Mouse (Mus musculus) splenic B cell, adult 2 months (primary cell): ENCODE measurements around the gene Tmem91.
A peak's percentile ranks its signal among the peaks of the same experiment; 100 is the strongest.

Experiments
- DNase-seq: peaks from one replicate; pipeline ENCODE4 v3.0.0-alpha.2; 2011; ENCODE audit warnings: low read depth, low spot score
- H3K27me3 ChIP-seq: 2 replicates; pipeline ENCODE4 v1.6.1; 2012; ENCODE audit warnings: mild to moderate bottlenecking, low read length, moderate library complexity, mixed read lengths; ENCODE audit not compliant: control insufficient read depth, poor library complexity, insufficient read depth, severe bottlenecking
- H3K36me3 ChIP-seq: 2 replicates; pipeline ENCODE4 v1.6.1; 2012; ENCODE audit warnings: mild to moderate bottlenecking, low read length, moderate library complexity, mixed read lengths; ENCODE audit not compliant: control insufficient read depth, poor library complexity, insufficient read depth, severe bottlenecking

Gene Tmem91

GRCm38 (mm10) chr7:25636373-25636772 lies 38.6 kb downstream of the Tmem91 start:
- Histone ChIP-seq H3K27me3 (no peaks in the 10 kb centered on the region), H3K36me3 (peaks cover 5% of the 10 kb centered on the region; the same call in 1 of the 2 replicates)
- DNase-seq, result peak; percentile 89

- no peak for DNase-seq
- no peaks in the 10 kb centered on the region for H3K27me3 ChIP-seq
- peaks cover 10% of the 10 kb centered on the region for H3K36me3 ChIP-seq
Measured at GRCm38 (mm10) chr7:25632679-25633078, 42.3 kb downstream of the Tmem91 start.

- Histone ChIP-seq H3K27me3 (no peaks in the 10 kb centered on the region), H3K36me3 (peaks cover 8% of the 10 kb centered on the region)
- no peak for DNase-seq
Measured at GRCm38 (mm10) chr7:25628323-25628620, 46.7 kb downstream of the Tmem91 start.

- Histone ChIP-seq H3K27me3 (no peaks in the 10 kb centered on the region), H3K36me3 (peaks cover 8% of the 10 kb centered on the region)
- no peak for DNase-seq
Measured at GRCm38 (mm10) chr7:25627431-25628322, 47.3 kb downstream of the Tmem91 start.

GRCm38 (mm10) chr7:25626509-25627430 lies 48.2 kb downstream of the Tmem91 start, which contains the start of gene B3gnt8:
Gene B3gnt8, plus strand, starts transcription at chr7:25626654.
- Histone ChIP-seq H3K36me3 (peaks cover 7% of the 10 kb centered on the region), H3K27me3 (no peaks in the 10 kb centered on the region)
- peak; percentile 51 for DNase-seq

- Histone ChIP-seq H3K27me3 (no peaks in the 10 kb centered on the region), H3K36me3 (peaks cover 9% of the 10 kb centered on the region)
- DNase-seq, result peak; percentile 77
Measured at GRCm38 (mm10) chr7:25625594-25626250, 49.2 kb downstream of the Tmem91 start.

- H3K36me3 ChIP-seq, result peaks cover 7% of the 10 kb centered on the region
- DNase-seq, result no peak
- no peaks in the 10 kb centered on the region for H3K27me3 ChIP-seq
Measured at GRCm38 (mm10) chr7:25624851-25625250, 50.1 kb downstream of the Tmem91 start.

- no peak for DNase-seq
Measured at GRCm38 (mm10) chr7:25623857-25624370, 51.1 kb downstream of the Tmem91 start.

GRCm38 (mm10) chr7:25620751-25621150 lies 54.2 kb downstream of the Tmem91 start:
- Histone ChIP-seq H3K27me3 (no peaks in the 10 kb centered on the region), H3K36me3 (peaks cover 3% of the 10 kb centered on the region)
- no peak for DNase-seq

More at GRCm38 (mm10) chr7:25623857-25624370, 51.1 kb downstream of the Tmem91 start:
- Histone ChIP-seq H3K36me3 (peaks cover 4% of the 10 kb centered on the region), H3K27me3 (no peaks in the 10 kb centered on the region)

GRCm38 (mm10) chr7:25620101-25620500 lies 54.9 kb downstream of the Tmem91 start:
- Histone ChIP-seq H3K36me3 (peaks cover 3% of the 10 kb centered on the region), H3K27me3 (no peaks in the 10 kb centered on the region)
- no peak for DNase-seq

- no peak for DNase-seq
- H3K27me3 ChIP-seq, result no peaks in the 10 kb centered on the region
- peaks cover 3% of the 10 kb centered on the region for H3K36me3 ChIP-seq
Measured at GRCm38 (mm10) chr7:25619722-25619991, 55.3 kb downstream of the Tmem91 start.
